Mouse (Mus musculus): ENCODE results near the gene Pbx4.
A peak's percentile ranks its signal among the peaks of the same experiment; 100 is the strongest.

The Pbx4 gene

GRCm38 (mm10) chr8:69808864-69809403, 23.4 kb upstream of the Pbx4 start:
- DNase-seq (ENCODE audit: extremely low spot score, low read depth, low spot score): no peak

- DNase-seq (ENCODE audit: extremely low spot score, low read depth, low spot score): no peak
These were observed 22.5 kb upstream of the Pbx4 start for GRCm38 (mm10) chr8:69809820-69810219.

GRCm38 (mm10) chr8:69814881-69815280, 17.4 kb upstream of the Pbx4 start:
- no peak for DNase-seq (ENCODE audit: extremely low spot score, low read depth, low spot score)

GRCm38 (mm10) chr8:69815396-69815795, 16.9 kb upstream of the Pbx4 start:
- no peak for DNase-seq (ENCODE audit: extremely low spot score, low read depth, low spot score)

- DNase-seq (ENCODE audit: extremely low spot score, low read depth, low spot score): no peak
These were observed 11.8 kb upstream of the Pbx4 start for GRCm38 (mm10) chr8:69820466-69820865.

- DNase-seq (ENCODE audit: extremely low spot score, low read depth, low spot score): peak; percentile 24
These were observed 10.3 kb upstream of the Pbx4 start for GRCm38 (mm10) chr8:69821971-69822385.

- peak; percentile 24 for DNase-seq (ENCODE audit: extremely low spot score, low read depth, low spot score)
These were observed 9.7 kb upstream of the Pbx4 start, which contains the start of gene Lpar2 for GRCm38 (mm10) chr8:69822386-69823191. Gene Lpar2, plus strand, starts transcription at chr8:69822429.

- no peak for DNase-seq (ENCODE audit: extremely low spot score, low read depth, low spot score)
These were observed 5.9 kb upstream of the Pbx4 start for GRCm38 (mm10) chr8:69826371-69826770.

GRCm38 (mm10) chr8:69837057-69837682, 4.9 kb downstream of the Pbx4 start:
- DNase-seq (ENCODE audit: extremely low spot score, low read depth, low spot score): no peak

GRCm38 (mm10) chr8:69847167-69848065, 15.1 kb downstream of the Pbx4 start:
- no peak for DNase-seq (ENCODE audit: extremely low spot score, low read depth, low spot score)

- no peak for DNase-seq (ENCODE audit: extremely low spot score, low read depth, low spot score)
These were observed 16.7 kb downstream of the Pbx4 start for GRCm38 (mm10) chr8:69848951-69849350.

GRCm38 (mm10) chr8:69849899-69850298, 17.6 kb downstream of the Pbx4 start:
- DNase-seq (ENCODE audit: extremely low spot score, low read depth, low spot score): no peak

- no peak for DNase-seq (ENCODE audit: extremely low spot score, low read depth, low spot score)
These were observed 18.7 kb downstream of the Pbx4 start for GRCm38 (mm10) chr8:69850926-69851506.

GRCm38 (mm10) chr8:69853869-69854268, 21.6 kb downstream of the Pbx4 start:
- DNase-seq (ENCODE audit: extremely low spot score, low read depth, low spot score): no peak

- DNase-seq (ENCODE audit: extremely low spot score, low read depth, low spot score): no peak
These were observed 28.5 kb downstream of the Pbx4 start for GRCm38 (mm10) chr8:69860807-69861206.

- no peak for DNase-seq (ENCODE audit: extremely low spot score, low read depth, low spot score)
These were observed 29.0 kb downstream of the Pbx4 start for GRCm38 (mm10) chr8:69861251-69861650.

- no peak for DNase-seq (ENCODE audit: extremely low spot score, low read depth, low spot score)
These were observed 31.2 kb downstream of the Pbx4 start for GRCm38 (mm10) chr8:69863387-69864020.

- DNase-seq (ENCODE audit: extremely low spot score, low read depth, low spot score): no peak
These were observed 31.9 kb downstream of the Pbx4 start for GRCm38 (mm10) chr8:69864180-69864579.

GRCm38 (mm10) chr8:69867696-69868326, 35.5 kb downstream of the Pbx4 start:
- no peak for DNase-seq (ENCODE audit: extremely low spot score, low read depth, low spot score)
